Mouse (Mus musculus) heart, postnatal 0 days (tissue): ENCODE results near the gene Bmpr1a. TPM values are rescaled to one million over a fixed set of nuclear protein-coding genes. Genes with fewer than 3 reads are reported as not detected.

Experiments
- ATAC-seq: fragments of 200-750 bp; cut with Nextera tagmentation; 2 replicates; pipeline ENCODE4 v1.8.0; 2017; ENCODE audit warnings: low read depth, moderate number of reproducible peaks, moderate library complexity; ENCODE audit not compliant: insufficient read depth
- DNase-seq: peaks from one replicate; pipeline ENCODE4 v3.0.0-alpha.2; 2016; ENCODE audit warnings: low spot score
- H3K27ac ChIP-seq: fragments of 300-500 bp; sonication (generic); 2 replicates; pipeline ENCODE4 v1.5.1; 2014; ENCODE audit warnings: low read depth, mild to moderate bottlenecking
- H3K27me3 ChIP-seq: fragments of 300-500 bp; sonication (generic); 2 replicates; pipeline ENCODE4 v1.6.1; 2014; ENCODE audit warnings: low read length, mixed read lengths; ENCODE audit not compliant: control insufficient read depth, insufficient read depth
- H3K36me3 ChIP-seq: fragments of 300-500 bp; sonication (generic); replicated peaks from 2 replicates; pipeline ENCODE4 v1.6.1; 2014; ENCODE audit warnings: low read length, mixed read lengths; ENCODE audit not compliant: control insufficient read depth, insufficient read depth
- H3K4me1 ChIP-seq: fragments of 300-500 bp; sonication (generic); 2 replicates; pipeline ENCODE4 v1.6.1; 2014; ENCODE audit warnings: antibody characterized with exemption; ENCODE audit not compliant: control insufficient read depth, insufficient read depth
- H3K4me2 ChIP-seq: fragments of 300-500 bp; sonication (generic); 2 replicates; pipeline ENCODE4 v1.6.1; 2014; ENCODE audit warnings: low read depth, mild to moderate bottlenecking, low read length, moderate library complexity
- H3K4me3 ChIP-seq: fragments of 300-500 bp; sonication (generic); 2 replicates; pipeline ENCODE4 v1.5.1; 2014; ENCODE audit warnings: low read depth, low read length
- H3K9ac ChIP-seq: fragments of 300-500 bp; sonication (generic); replicated peaks from 2 replicates; pipeline ENCODE4 v1.6.1; 2014; ENCODE audit warnings: low read depth, low read length, mixed read lengths
- H3K9me3 ChIP-seq: fragments of 300-500 bp; sonication (generic); replicated peaks from 2 replicates; pipeline ENCODE4 v1.6.1; 2016; ENCODE audit warnings: low read length; ENCODE audit not compliant: control insufficient read depth
- CTCF ChIP-seq: IDR thresholded peaks from 2 replicates; pipeline ENCODE4 v1.5.1; 2016; ENCODE audit warnings: antibody characterized with exemption, control low read depth, low read depth
- EP300 ChIP-seq: IDR thresholded peaks from 2 replicates; pipeline ENCODE4 v1.6.1; 2016; ENCODE audit warnings: antibody characterized with exemption, low read depth
- WGBS: fragments of 180-500 bp; shearing (Covaris S2); extraction: QIAGEN DNeasy Blood & Tissue Kit; methylation state at CpG from one replicate; pipeline ENCODE4 v1.1.7; 2014; 5-methylcytosine and 5-hydroxymethylcytosine counted together
- polyA plus RNA-seq: library from polyadenylated mRNA; unstranded; fragments of >200 nt; fragmentation: Nextera tagmentation; extraction: Ambion mirVana; gene quantifications from 2 replicates; pipeline ENCODE4 v1.2.1, GENCODE M21; 2015
- total RNA-seq: library from RNA; depleted of rRNA; stranded (reverse); fragments of >200 nt; gene quantifications from 2 replicates; pipeline ENCODE4 v1.2.3, GENCODE M21; 2014; ENCODE audit warnings: low replicate concordance

The Bmpr1a gene
- total and polyA plus RNA-seq, 2 experiments from 2014 or later: 38.6 to 130 TPM

DNA sequence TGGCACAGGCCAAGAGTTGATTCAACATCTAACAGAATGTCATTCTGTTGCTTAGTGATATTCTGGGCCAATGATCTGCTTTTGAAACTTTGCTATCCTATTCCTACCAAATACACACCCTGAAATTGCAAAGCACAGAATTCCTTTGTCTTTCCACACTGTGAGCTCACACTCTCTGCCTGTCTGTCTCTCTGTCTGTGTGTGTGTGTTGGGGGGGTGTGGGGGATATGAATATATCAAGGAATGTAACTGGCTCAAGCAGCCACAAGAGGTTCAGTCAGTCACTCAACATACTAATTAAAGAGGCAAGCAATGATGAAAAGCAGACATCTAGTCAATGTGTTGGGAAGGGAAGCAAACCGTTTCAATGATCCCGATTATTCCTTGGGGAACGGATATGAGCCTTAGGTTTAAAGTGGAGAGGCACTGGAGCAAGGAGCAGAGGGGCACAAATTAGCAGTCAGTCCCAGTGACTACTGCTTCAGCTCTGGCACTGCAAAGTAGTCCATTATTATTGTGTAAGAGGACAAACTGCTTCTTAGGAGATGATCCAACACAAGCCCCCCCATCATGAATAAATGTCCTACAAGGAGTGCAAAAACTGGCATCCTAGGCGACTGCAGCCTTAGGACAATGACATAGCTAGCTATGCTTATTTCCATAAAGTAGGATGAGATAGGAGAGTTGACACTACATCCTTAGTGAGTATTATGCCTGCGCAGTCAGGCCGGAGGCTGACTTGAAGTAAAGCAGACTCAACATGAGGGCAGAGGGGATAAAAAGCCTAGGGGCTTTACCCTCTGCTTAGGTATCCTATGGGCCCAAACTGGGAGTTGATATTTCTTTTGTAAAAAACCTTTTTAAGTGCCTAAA, 19.4 kb downstream of the Bmpr1a start:
- TF ChIP-seq EP300 (no peak), CTCF (no peak)
- Histone ChIP-seq H3K27me3 (no peaks in the 10 kb centered on the region), H3K36me3 (no peaks in the 10 kb centered on the region), H3K4me1 (peaks cover 33% of the 10 kb centered on the region), H3K9me3 (no peaks in the 10 kb centered on the region), H3K9ac (no peak overlapping the region), H3K4me3 (no peak overlapping the region), H3K4me2 (peak overlapping the region; percentile 7; the same call in 1 of the 2 replicates), H3K27ac (peak overlapping the region; percentile 75)
- WGBS: 34% methylated on average over 6 of the region's 6 CpGs
- DNase-seq (peak; percentile 54), ATAC-seq (peak; percentile 80)

DNA sequence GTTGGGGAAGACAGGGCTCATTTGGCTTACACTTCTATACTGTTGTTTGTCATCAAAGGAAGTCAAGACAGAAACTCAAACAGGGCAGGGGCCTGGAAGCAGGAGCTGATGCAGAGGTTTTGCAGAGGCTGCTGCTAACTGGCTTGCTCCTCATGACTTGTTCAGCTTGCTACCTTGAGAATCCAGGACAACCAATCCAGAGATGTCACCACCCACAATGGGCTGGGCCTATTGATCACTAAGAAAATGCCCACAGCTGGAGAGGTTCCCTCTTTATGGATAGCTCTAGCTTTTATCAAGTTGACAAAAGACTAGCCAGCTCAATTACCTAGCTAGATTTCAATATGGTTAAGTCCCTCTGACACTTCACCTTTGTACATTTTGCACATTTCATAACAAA, 31.6 kb downstream of the Bmpr1a start:
- ATAC-seq (no peak), DNase-seq (no peak)
- TF ChIP-seq EP300: no peak
- TF ChIP-seq CTCF: no peak
- Histone ChIP-seq H3K36me3 (no peaks in the 10 kb centered on the region), H3K4me3 (no peak overlapping the region), H3K4me1 (peaks cover 37% of the 10 kb centered on the region), H3K9me3 (no peaks in the 10 kb centered on the region), H3K27me3 (no peaks in the 10 kb centered on the region), H3K4me2 (no peak overlapping the region), H3K9ac (no peak overlapping the region), H3K27ac (no peak overlapping the region)

DNA sequence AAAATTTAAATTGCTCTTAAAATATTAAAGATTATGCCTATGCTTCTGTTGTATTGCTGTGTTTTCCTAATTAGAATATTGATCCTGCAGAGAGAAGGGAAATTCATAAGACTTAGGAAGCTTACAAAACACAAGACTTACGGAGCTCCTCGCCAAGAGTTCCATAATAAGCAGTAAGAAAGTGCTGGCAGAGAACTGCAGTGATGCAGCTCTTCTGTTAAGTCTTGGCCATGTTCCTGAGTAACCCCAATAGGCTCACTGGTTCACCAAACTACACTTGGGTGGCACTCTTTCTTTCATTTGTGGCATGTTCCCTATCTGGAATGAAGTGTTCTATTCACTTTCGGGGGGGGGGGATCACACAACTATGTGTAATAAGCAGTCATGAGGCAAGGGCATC, 36.9 kb downstream of the Bmpr1a start:
- Histone ChIP-seq H3K4me3 (no peak overlapping the region), H3K4me1 (peaks cover 16% of the 10 kb centered on the region; the same call in 1 of the 2 replicates), H3K4me2 (no peak overlapping the region), H3K9me3 (no peaks in the 10 kb centered on the region), H3K27ac (no peak overlapping the region), H3K9ac (no peak overlapping the region), H3K36me3 (no peaks in the 10 kb centered on the region), H3K27me3 (no peaks in the 10 kb centered on the region)
- TF ChIP-seq CTCF: no peak
- TF ChIP-seq EP300: no peak
- ATAC-seq: no peak
- 52% methylated on average over 3 of the region's 3 CpGs for WGBS
- no peak for DNase-seq

DNA sequence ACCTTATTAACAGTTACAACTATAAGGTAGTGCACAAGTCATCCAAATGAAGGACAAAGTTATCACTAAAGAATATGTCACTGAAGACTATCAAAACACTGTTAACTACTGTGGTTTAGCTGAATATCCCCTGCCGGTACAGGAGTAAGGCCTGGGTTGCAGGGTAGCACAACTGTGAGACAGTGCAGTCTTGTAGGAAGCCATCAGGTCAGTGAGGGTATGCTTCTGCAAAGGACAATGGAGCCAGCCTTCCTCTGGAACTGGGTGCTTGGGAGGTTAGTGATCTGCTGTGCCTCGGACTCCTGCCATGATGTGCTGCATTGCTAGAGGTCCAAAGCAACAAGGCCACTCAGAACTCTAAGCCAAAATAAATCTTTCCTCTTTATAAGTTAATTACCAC, 43.8 kb downstream of the Bmpr1a start:
- Histone ChIP-seq H3K9me3 (no peaks in the 10 kb centered on the region), H3K4me1 (no peaks in the 10 kb centered on the region), H3K27me3 (no peaks in the 10 kb centered on the region), H3K4me3 (no peak overlapping the region), H3K27ac (no peak overlapping the region), H3K4me2 (no peak overlapping the region), H3K36me3 (peaks cover 17% of the 10 kb centered on the region; the same call in 1 of the 2 replicates), H3K9ac (no peak overlapping the region)
- TF ChIP-seq CTCF (no peak), EP300 (no peak)
- WGBS: 82% methylated on average over 2 of the region's 2 CpGs
- ATAC-seq: no peak
- DNase-seq: no peak

DNA sequence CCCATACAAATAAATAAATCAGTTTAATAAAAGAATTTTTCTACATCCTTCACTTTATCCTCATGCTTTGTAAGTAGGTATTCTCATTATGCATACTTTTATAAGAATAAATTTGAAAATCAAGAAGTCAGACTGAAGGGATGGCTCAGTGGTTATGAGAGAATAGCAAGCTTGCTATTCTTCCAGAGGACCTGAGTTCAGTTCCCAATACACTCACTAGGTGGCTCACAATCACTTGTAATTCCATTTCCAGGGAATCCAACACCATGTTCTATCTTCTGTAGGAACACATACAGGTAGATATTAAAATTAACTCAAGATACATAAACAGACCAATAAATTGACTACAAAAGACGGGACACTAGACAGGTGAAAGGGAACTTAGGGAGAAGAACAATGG, 44.3 kb downstream of the Bmpr1a start:
- no peak overlapping the region for H3K27ac ChIP-seq
- H3K4me2 ChIP-seq: no peak overlapping the region
- 0 out of 2 replicates have a peak, but pooled peaks have one; percentile 30 for ATAC-seq
- peaks cover 17% of the 10 kb centered on the region; the same call in 1 of the 2 replicates for H3K36me3 ChIP-seq
- DNase-seq: peak; percentile 33
- no peaks in the 10 kb centered on the region for H3K27me3 ChIP-seq
- peak; percentile 64 for TF ChIP-seq CTCF
- no peak for TF ChIP-seq EP300
- no peak overlapping the region for H3K4me3 ChIP-seq
- no peaks in the 10 kb centered on the region for H3K9me3 ChIP-seq
- H3K9ac ChIP-seq: no peak overlapping the region
- 63% methylated on average over 1 of the region's 1 CpGs for WGBS
- no peaks in the 10 kb centered on the region for H3K4me1 ChIP-seq

DNA sequence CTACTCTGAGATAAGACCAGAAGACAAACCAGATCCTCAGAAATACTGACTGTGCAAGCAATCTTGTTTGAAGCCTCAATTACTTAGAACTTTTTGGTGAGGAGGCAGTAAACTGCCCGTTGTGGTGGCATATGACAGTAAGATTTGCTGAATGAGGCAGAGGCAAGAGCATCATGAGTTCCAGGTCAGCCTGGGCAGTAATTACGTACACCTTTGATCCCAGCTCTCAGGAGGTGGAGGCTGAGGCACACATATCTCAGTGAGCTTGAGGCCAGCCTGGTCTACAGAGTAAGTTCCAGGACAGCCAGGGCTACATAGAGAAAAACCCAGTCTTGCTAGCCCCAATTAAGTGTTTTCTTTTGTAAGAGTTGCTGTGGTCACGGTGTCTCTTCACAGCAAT, 48.9 kb downstream of the Bmpr1a start:
- no peak for TF ChIP-seq EP300
- no peak for TF ChIP-seq CTCF
- Histone ChIP-seq H3K27ac (peak overlapping the region; percentile 50), H3K4me3 (no peak overlapping the region), H3K4me1 (0 out of 2 replicates have a peak, but pooled peaks cover 5% of the 10 kb centered on the region), H3K9ac (no peak overlapping the region), H3K4me2 (no peak overlapping the region), H3K27me3 (no peaks in the 10 kb centered on the region), H3K9me3 (no peaks in the 10 kb centered on the region), H3K36me3 (0 out of 2 replicates have a peak, but pooled peaks cover 9% of the 10 kb centered on the region)
- no peak for ATAC-seq
- DNase-seq: no peak
- 69% methylated on average over 3 of the region's 3 CpGs for WGBS
